Mouse (Mus musculus): Measurements from ENCODE around the gene Emilin2. TPM values are rescaled to one million over a fixed set of nuclear protein-coding genes. Genes with fewer than 3 reads are reported as not detected.

The Emilin2 gene
- 121 and 137 TPM in 2 replicates for polyA plus RNA-seq (2012)

DNA sequence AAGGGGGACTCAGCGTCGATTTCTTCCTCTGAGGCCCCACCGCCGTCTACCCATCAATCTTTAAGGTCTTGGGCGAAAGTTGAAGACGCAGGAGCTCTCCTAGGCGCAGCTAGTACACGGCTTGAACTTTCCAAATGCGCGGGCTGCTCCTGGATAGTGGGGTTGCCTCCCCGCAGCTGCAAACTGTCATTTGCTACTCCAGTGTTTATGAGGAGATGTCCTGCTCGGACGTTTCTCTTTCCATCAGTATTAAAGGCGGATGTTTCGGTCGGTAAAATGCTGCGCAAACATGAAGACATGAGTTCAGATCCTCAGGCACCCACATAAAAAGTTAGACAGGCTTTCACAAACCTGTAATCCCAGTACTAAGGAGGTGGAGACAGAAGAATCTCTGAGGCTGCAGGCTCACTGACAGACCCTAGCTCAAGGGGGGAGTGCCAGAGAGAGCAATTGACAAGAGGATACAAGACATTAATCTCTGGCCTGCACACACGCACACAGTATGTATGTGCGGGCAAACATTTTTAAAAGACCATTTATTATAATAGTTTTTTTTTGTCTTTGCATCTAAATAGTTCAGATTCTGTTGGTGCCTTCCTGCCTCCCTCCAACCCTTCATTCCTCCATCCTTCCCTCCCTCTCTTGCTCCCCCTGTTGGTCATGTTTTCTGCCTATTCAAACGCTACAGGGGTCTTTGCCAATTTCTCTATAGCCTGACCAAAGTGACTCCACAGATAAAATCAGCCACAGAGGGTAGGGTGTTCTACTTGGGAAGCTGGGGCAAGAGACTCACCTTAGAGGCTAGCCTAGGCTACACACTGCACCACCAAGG is at the start of gene Emilin2:
Gene Emilin2, minus strand, starts transcription at position 639 of the 832 bp plus-strand sequence.

Other genes with a start within 250 kb of the Emilin2 start
- 36.1 and 43.9 TPM in 2 replicates for gene Lpin2, start 129.4 kb downstream of the Emilin2 start, polyA plus RNA-seq (2012)
- gene Gm4707, start 147.9 kb upstream of the Emilin2 start, polyA plus RNA-seq (2012) = 0.12 TPM in 1 of 2 replicates, not detected in the other
- 5.7 and 6.6 TPM in 2 replicates for gene Smchd1, start 163.4 kb upstream of the Emilin2 start, polyA plus RNA-seq (2012)
- gene Ndc80, start 214.9 kb upstream of the Emilin2 start, polyA plus RNA-seq (2012) = 4.3 and 4.4 TPM in 2 replicates
- gene Spdya, start 240.1 kb upstream of the Emilin2 start, polyA plus RNA-seq (2012) = not detected in 2 replicates

Measured in megakaryocyte-erythroid progenitor cell, adult 5 weeks (primary cell).